Mouse (Mus musculus): Measurements from ENCODE around the gene Gm9958. TPM values are rescaled to one million over a fixed set of nuclear protein-coding genes. Genes with fewer than 3 reads are reported as not detected.

Gene Gm9958
- total RNA-seq, 1 experiment = 0.94 TPM

DNA sequence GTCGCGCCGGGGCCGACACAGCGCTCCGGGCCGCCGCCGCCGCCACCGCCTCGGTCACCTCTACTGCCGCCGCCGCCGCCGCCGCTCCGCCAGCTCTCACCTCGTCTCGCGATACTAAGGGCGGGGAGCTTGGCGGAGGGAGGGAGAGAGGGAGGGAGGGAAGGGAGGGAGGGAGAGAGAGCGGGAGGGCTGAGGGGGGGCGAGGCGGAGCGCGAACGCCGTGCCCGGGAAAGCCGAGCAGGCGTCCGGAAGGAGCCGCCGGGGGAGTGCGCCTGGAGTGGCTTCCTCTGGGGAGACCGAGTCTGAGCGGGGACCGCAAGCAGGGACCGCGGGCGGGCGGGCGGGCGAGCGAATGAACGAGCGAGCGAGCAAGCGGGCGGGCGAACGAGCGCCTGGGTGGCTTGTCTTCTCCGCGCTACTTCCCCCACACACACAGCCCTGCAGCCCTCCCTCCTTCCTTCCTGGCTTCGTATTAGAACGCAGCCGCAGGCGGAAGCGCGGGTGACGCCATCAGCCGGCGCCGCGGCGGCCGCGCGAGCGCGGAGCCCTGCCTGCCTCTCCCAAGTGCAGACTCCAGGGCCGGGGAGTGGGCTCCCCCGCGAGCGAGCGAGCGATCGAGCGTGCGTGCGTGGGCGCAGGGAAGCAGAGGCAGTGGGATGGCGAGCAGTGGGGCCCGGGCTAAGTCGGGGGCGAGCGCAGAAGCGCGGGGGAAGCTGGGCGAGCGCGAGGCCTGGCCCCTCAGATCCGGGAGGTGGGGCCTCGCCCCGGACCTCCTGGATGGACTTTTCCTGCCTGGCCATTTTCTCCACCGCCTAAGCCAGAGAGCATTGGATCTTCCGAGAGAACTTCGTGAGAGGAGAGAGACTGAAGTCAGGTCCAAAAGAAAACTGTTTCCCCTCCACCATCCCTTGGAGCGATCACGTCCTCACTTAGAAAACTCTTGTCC, 610 bp upstream of the Gm9958 start, which contains the start of gene Ankrd17:
TSS of gene Ankrd17 (minus strand) at position 457 of the 946 bp plus-strand sequence.
- Histone ChIP-seq H3K4me1 (ENCODE audit: control insufficient read depth in 2 of 2, insufficient read depth in 2 of 2, low read length in 2 of 2, poor library complexity in 1 of 2) (0 out of 4 replicates have a peak, but pooled peaks cover 0 to 2% of the 10 kb centered on the region in 2 experiments), H3K27ac (ENCODE audit: insufficient read depth, low read depth, low read length, poor library complexity, severe bottlenecking) (peak within 1 kb of the TSS; percentile 91), H3K9ac (ENCODE audit: insufficient read depth, low read depth, low read length, poor library complexity, severe bottlenecking) (peak within 1 kb of the TSS; percentile 97), H3K4me3 (ENCODE audit: insufficient read depth in 1 of 2, low read depth in 1 of 2, low read length in 2 of 2, poor library complexity in 1 of 2, severe bottlenecking in 1 of 2) (peak within 1 kb of the TSS; percentile 95 to 100), H3K9me3 (ENCODE audit: control insufficient read depth, insufficient read depth, low read depth, low read length) (no peaks in the 10 kb centered on the region), H3K36me3 (ENCODE audit: control insufficient read depth, insufficient read depth, low read length, poor library complexity, severe bottlenecking) (peaks cover 2% of the 10 kb centered on the region; the same call in 1 of the 2 replicates)
- DNase-seq (ENCODE audit: low read depth, low spot score) = peak; percentile 80
- in situ Hi-C loops (cut with MboI; ENCODE audit: low sequenced_read_pairs in 2 of 2, unreplicated experiment in 2 of 2) = loop anchor here in 1 of 2 experiments (10.0 kb wide), 1 partner anchor 142 kb away; the partner anchor contains the start of gene Cox18
- no peak for TF ChIP-seq ZNF384 (IDR thresholded peaks at IDR 0.05; ENCODE audit: low read depth, low read length)
- TF ChIP-seq MAFK (IDR thresholded peaks at IDR 0.05; ENCODE audit: insufficient read depth, low read depth, low read length) = no peak
- no peak for TF ChIP-seq ZC3H11A (IDR thresholded peaks at IDR 0.05; ENCODE audit: borderline replicate concordance, low read depth, low read length)
- peak; percentile 62; the same call in 1 of the 2 replicates for TF ChIP-seq CHD2 (IDR thresholded peaks at IDR 0.05; ENCODE audit: low read depth, low read length)
- TF ChIP-seq HCFC1 (IDR thresholded peaks at IDR 0.05; ENCODE audit: borderline replicate concordance, insufficient read depth, low read length) = peak; percentile 81

DNA sequence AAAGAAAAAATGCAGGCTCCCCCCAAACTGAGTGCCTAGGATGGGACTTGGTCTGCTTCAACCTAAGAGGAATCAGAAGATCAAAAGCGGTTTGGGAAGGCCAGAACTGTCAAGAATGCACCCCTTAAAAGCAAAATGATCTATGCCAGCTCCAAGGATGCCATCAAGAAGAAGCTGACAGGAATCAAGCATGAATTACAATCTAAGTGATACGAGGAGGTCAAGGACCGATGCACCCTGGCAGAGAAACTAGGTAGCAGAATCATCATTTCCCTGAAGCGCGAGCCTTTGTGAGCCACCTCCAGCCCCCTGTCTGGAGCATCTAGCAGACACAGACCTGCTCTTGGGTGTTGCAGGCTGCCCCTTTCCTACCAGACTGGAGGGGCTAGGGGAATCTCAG, 3.4 kb downstream of the Gm9958 start:
- no peaks in the 10 kb centered on the region for H3K9me3 ChIP-seq (ENCODE audit: control insufficient read depth, insufficient read depth, low read depth, low read length)
- no peaks in the 10 kb centered on the region for H3K36me3 ChIP-seq (ENCODE audit: control insufficient read depth, insufficient read depth, low read length, poor library complexity, severe bottlenecking)
- no peak overlapping the region for H3K27ac ChIP-seq (ENCODE audit: insufficient read depth, low read depth, low read length, poor library complexity, severe bottlenecking)
- TF ChIP-seq MAFK (IDR thresholded peaks at IDR 0.05; ENCODE audit: insufficient read depth, low read depth, low read length) (no peak), CHD2 (IDR thresholded peaks at IDR 0.05; ENCODE audit: low read depth, low read length) (no peak), HCFC1 (IDR thresholded peaks at IDR 0.05; ENCODE audit: borderline replicate concordance, insufficient read depth, low read length) (no peak), ZC3H11A (IDR thresholded peaks at IDR 0.05; ENCODE audit: borderline replicate concordance, low read depth, low read length) (no peak), ZNF384 (IDR thresholded peaks at IDR 0.05; ENCODE audit: low read depth, low read length) (no peak)
- no peak overlapping the region for H3K4me3 ChIP-seq (ENCODE audit: insufficient read depth in 1 of 2, low read depth in 1 of 2, low read length in 2 of 2, poor library complexity in 1 of 2, severe bottlenecking in 1 of 2)
- in situ Hi-C loops (cut with MboI; ENCODE audit: low sequenced_read_pairs in 2 of 2, unreplicated experiment in 2 of 2) = no loop called here
- no peak overlapping the region for H3K9ac ChIP-seq (ENCODE audit: insufficient read depth, low read depth, low read length, poor library complexity, severe bottlenecking)
- no peaks in the 10 kb centered on the region for H3K4me1 ChIP-seq (ENCODE audit: control insufficient read depth in 2 of 2, insufficient read depth in 2 of 2, low read length in 2 of 2, poor library complexity in 1 of 2)
- no peak for DNase-seq (ENCODE audit: low read depth, low spot score)

DNA sequence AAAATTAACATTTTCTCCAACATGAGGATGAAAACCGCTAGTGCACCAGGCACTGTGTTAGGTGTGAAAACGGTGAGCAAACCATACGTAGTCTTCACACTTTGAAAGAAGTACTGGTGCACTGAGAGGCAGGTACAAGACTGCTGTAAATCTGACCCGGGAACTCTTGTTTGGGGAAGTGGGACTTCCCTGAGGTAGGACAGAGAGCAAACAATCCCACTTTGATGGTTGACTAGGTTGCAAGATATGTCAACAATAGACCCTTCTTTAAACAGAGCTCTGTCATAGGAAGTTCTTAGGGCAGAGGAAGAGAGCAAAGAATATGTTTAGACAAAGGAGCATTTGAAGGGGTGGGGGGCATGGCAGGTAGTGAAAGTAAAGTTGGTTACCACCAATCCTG, 6.7 kb downstream of the Gm9958 start:
- TF ChIP-seq CHD2 (IDR thresholded peaks at IDR 0.05; ENCODE audit: low read depth, low read length) (no peak), ZC3H11A (IDR thresholded peaks at IDR 0.05; ENCODE audit: borderline replicate concordance, low read depth, low read length) (no peak), HCFC1 (IDR thresholded peaks at IDR 0.05; ENCODE audit: borderline replicate concordance, insufficient read depth, low read length) (no peak), MAFK (IDR thresholded peaks at IDR 0.05; ENCODE audit: insufficient read depth, low read depth, low read length) (no peak)
- no peak for DNase-seq (ENCODE audit: low read depth, low spot score)
- no peaks in the 10 kb centered on the region for H3K4me1 ChIP-seq (ENCODE audit: control insufficient read depth in 2 of 2, insufficient read depth in 2 of 2, low read length in 2 of 2, poor library complexity in 1 of 2)
- in situ Hi-C loops (cut with MboI; ENCODE audit: low sequenced_read_pairs in 2 of 2, unreplicated experiment in 2 of 2) = no loop called here
- no peaks in the 10 kb centered on the region for H3K9me3 ChIP-seq (ENCODE audit: control insufficient read depth, insufficient read depth, low read depth, low read length)
- no peak overlapping the region for H3K9ac ChIP-seq (ENCODE audit: insufficient read depth, low read depth, low read length, poor library complexity, severe bottlenecking)
- H3K27ac ChIP-seq (ENCODE audit: insufficient read depth, low read depth, low read length, poor library complexity, severe bottlenecking) = no peak overlapping the region
- H3K36me3 ChIP-seq (ENCODE audit: control insufficient read depth, insufficient read depth, low read length, poor library complexity, severe bottlenecking) = no peaks in the 10 kb centered on the region
- H3K4me3 ChIP-seq (ENCODE audit: insufficient read depth in 1 of 2, low read depth in 1 of 2, low read length in 2 of 2, poor library complexity in 1 of 2, severe bottlenecking in 1 of 2) = no peak overlapping the region

DNA sequence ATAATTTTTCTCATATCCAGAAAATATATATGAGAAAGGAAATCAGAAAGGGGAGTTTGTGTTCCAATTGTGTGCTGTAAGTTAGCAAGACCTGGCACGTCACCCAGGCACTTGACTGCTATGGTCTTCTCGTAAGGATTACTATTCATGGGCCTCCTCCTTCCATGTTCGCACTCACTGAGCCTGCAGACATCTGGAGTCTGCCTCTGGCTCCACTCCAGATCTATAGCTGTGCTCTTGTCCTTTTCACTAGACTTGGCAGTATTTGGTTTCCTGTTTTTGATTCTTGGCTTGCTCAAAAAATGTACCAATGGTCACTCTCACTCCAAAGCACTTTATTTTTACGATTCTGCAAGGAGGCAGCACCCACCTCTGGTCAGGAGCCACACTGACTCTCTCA, 14.5 kb downstream of the Gm9958 start:
- Histone ChIP-seq H3K9me3 (ENCODE audit: control insufficient read depth, insufficient read depth, low read depth, low read length) (no peaks in the 10 kb centered on the region), H3K36me3 (ENCODE audit: control insufficient read depth, insufficient read depth, low read length, poor library complexity, severe bottlenecking) (no peaks in the 10 kb centered on the region), H3K4me3 (ENCODE audit: insufficient read depth in 1 of 2, low read depth in 1 of 2, low read length in 2 of 2, poor library complexity in 1 of 2, severe bottlenecking in 1 of 2) (no peak overlapping the region), H3K27ac (ENCODE audit: insufficient read depth, low read depth, low read length, poor library complexity, severe bottlenecking) (no peak overlapping the region), H3K4me1 (ENCODE audit: control insufficient read depth in 2 of 2, insufficient read depth in 2 of 2, low read length in 2 of 2, poor library complexity in 1 of 2) (no peaks in the 10 kb centered on the region), H3K9ac (ENCODE audit: insufficient read depth, low read depth, low read length, poor library complexity, severe bottlenecking) (no peak overlapping the region)
- in situ Hi-C loops (cut with MboI; ENCODE audit: low sequenced_read_pairs in 2 of 2, unreplicated experiment in 2 of 2) = no loop called here
- TF ChIP-seq HCFC1 (IDR thresholded peaks at IDR 0.05; ENCODE audit: borderline replicate concordance, insufficient read depth, low read length) = no peak
- TF ChIP-seq CHD2 (IDR thresholded peaks at IDR 0.05; ENCODE audit: low read depth, low read length) = no peak
- no peak for TF ChIP-seq MAFK (IDR thresholded peaks at IDR 0.05; ENCODE audit: insufficient read depth, low read depth, low read length)
- TF ChIP-seq ZC3H11A (IDR thresholded peaks at IDR 0.05; ENCODE audit: borderline replicate concordance, low read depth, low read length) = no peak
- no peak for TF ChIP-seq ZNF384 (IDR thresholded peaks at IDR 0.05; ENCODE audit: low read depth, low read length)
- DNase-seq (ENCODE audit: low read depth, low spot score) = no peak

Measured in ES-E14 (cell line).